Mouse (Mus musculus): Measurements from ENCODE around the gene Pus10. TPM values are rescaled to one million over a fixed set of nuclear protein-coding genes. Genes with fewer than 3 reads are reported as not detected.
"Not testable (repeated sequence)": the region's sequence is repeated elsewhere in the genome, so short reads cannot be mapped to it uniquely, and the experiment has no call there.

Gene Pus10
- polyA plus RNA-seq, 1 experiment from 2014 or later, result 13.0 TPM

- Histone ChIP-seq H3K4me3 (ENCODE audit: low read length) (no peak overlapping the region), H3K4me1 (ENCODE audit: control insufficient read depth, insufficient read depth, low read length) (no peaks in the 10 kb centered on the region), H3K27ac (ENCODE audit: low read length) (no peak overlapping the region), H3K4me2 (ENCODE audit: low read depth, low read length) (no peak overlapping the region), H3K36me3 (ENCODE audit: control insufficient read depth, insufficient read depth) (no peaks in the 10 kb centered on the region), H3K9ac (ENCODE audit: low read length) (no peak overlapping the region), H3K9me3 (replicated peaks; ENCODE audit: control insufficient read depth, low read length) (no peaks in the 10 kb centered on the region), H3K27me3 (ENCODE audit: control insufficient read depth, insufficient read depth, low read length) (no peaks in the 10 kb centered on the region)
- 95% methylated on average over 2 of the region's 2 CpGs for WGBS
- ATAC-seq (replicated peaks; ENCODE audit: extremely low read depth, insufficient read depth, low FRiP score), result no peak
Measured at GRCm38 (mm10) chr11:23762635-23763034, 97.2 kb downstream of the Pus10 start.

GRCm38 (mm10) chr11:23767369-23767768, 101.9 kb downstream of the Pus10 start:
- not testable (repeated sequence) for H3K27ac ChIP-seq (ENCODE audit: low read length); ATAC-seq (replicated peaks; ENCODE audit: extremely low read depth, insufficient read depth, low FRiP score); H3K27me3 ChIP-seq (ENCODE audit: control insufficient read depth, insufficient read depth, low read length); H3K4me3 ChIP-seq (ENCODE audit: low read length); H3K9ac ChIP-seq (ENCODE audit: low read length); H3K36me3 ChIP-seq (ENCODE audit: control insufficient read depth, insufficient read depth); H3K9me3 ChIP-seq (replicated peaks; ENCODE audit: control insufficient read depth, low read length); H3K4me2 ChIP-seq (ENCODE audit: low read depth, low read length); H3K4me1 ChIP-seq (ENCODE audit: control insufficient read depth, insufficient read depth, low read length)
- WGBS, result 85% methylated on average over 4 of the region's 5 CpGs

GRCm38 (mm10) chr11:23767928-23768327, 102.5 kb downstream of the Pus10 start:
- no peak for ATAC-seq (replicated peaks; ENCODE audit: extremely low read depth, insufficient read depth, low FRiP score)
- Histone ChIP-seq H3K4me2 (ENCODE audit: low read depth, low read length) (no peak overlapping the region), H3K27ac (ENCODE audit: low read length) (no peak overlapping the region), H3K9ac (ENCODE audit: low read length) (no peak overlapping the region), H3K27me3 (ENCODE audit: control insufficient read depth, insufficient read depth, low read length) (no peaks in the 10 kb centered on the region), H3K36me3 (ENCODE audit: control insufficient read depth, insufficient read depth) (no peaks in the 10 kb centered on the region), H3K9me3 (replicated peaks; ENCODE audit: control insufficient read depth, low read length) (no peaks in the 10 kb centered on the region), H3K4me1 (ENCODE audit: control insufficient read depth, insufficient read depth, low read length) (peaks cover 6% of the 10 kb centered on the region; the same call in 1 of the 2 replicates), H3K4me3 (ENCODE audit: low read length) (no peak overlapping the region)
- WGBS, result 46% methylated on average over 1 of the region's 1 CpGs

DNA sequence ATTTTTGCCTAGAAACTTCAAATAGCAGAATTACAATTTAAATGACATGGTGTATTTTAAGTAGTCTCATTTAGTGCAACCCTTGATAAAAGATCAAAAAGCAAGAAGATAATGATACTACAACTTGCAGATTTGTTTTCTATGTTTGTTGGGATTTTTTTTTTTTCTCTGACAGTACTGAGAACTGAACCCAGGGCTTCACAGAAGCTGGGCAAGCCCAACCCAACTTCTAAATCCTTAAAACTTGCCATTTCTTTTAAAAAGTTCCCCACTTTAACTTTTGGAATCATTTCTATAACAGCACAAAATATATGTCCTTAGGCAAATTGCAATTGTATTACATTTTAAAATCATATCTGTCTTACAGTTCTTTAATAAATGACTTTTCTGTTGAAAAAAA, 103.6 kb downstream of the Pus10 start:
- Histone ChIP-seq H3K4me3 (ENCODE audit: low read length) (no peak overlapping the region), H3K36me3 (ENCODE audit: control insufficient read depth, insufficient read depth) (no peaks in the 10 kb centered on the region), H3K27me3 (ENCODE audit: control insufficient read depth, insufficient read depth, low read length) (no peaks in the 10 kb centered on the region), H3K27ac (ENCODE audit: low read length) (no peak overlapping the region), H3K4me1 (ENCODE audit: control insufficient read depth, insufficient read depth, low read length) (peaks cover 6% of the 10 kb centered on the region; the same call in 1 of the 2 replicates), H3K9ac (ENCODE audit: low read length) (no peak overlapping the region), H3K4me2 (ENCODE audit: low read depth, low read length) (peak overlapping the region; percentile 23; the same call in 1 of the 2 replicates), H3K9me3 (replicated peaks; ENCODE audit: control insufficient read depth, low read length) (no peaks in the 10 kb centered on the region)
- no peak for ATAC-seq (replicated peaks; ENCODE audit: extremely low read depth, insufficient read depth, low FRiP score)

DNA sequence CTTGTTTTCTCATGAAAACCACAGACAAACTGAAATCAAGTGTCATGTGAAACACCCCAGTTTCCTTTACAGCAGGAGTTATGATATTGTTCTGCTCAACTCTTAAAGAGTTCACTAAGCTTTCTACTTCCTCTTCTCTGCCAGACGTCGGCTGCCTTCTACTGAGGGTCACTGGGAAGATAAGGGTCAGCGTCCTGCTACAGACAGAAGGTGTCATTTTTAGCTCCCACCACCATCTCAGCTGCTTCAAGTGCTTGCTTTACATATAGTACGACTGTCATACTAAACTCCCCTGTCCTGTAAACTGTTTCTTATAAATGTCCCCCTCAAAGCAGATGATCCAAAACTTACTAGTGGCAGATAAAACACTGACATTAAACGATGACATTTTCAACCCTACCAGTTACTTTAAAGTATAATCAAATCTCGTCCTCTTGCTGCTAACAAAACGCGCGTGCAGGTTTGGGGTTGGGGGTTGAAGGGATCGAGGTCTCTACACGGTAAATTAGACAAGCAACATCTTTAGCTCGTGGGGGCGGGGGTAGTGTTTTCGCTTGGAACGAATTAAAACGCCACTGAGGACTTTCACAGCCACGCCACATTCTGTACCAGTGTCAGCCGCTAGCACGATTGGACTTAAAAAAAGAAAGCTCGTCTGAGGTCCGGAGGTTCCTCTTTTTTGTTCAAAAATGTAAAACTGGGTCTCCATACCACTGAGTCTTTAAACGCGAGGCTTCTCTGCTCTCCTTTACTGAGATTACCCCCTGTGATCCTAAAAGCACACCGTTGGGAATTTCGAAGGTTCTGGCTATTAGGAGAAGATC, 104.4 kb downstream of the Pus10 start:
- H3K4me1 ChIP-seq (ENCODE audit: control insufficient read depth, insufficient read depth, low read length), result peaks cover 6% of the 10 kb centered on the region; the same call in 1 of the 2 replicates
- no peaks in the 10 kb centered on the region for H3K9me3 ChIP-seq (replicated peaks; ENCODE audit: control insufficient read depth, low read length)
- H3K9ac ChIP-seq (ENCODE audit: low read length), result peak overlapping the region; percentile 92
- WGBS, result under 1% methylated on average over 25 of the region's 25 CpGs
- peak overlapping the region; percentile 99 for H3K27ac ChIP-seq (ENCODE audit: low read length)
- no peaks in the 10 kb centered on the region for H3K36me3 ChIP-seq (ENCODE audit: control insufficient read depth, insufficient read depth)
- no peak for ATAC-seq (replicated peaks; ENCODE audit: extremely low read depth, insufficient read depth, low FRiP score)
- H3K4me3 ChIP-seq (ENCODE audit: low read length), result peak overlapping the region; percentile 86
- peak overlapping the region; percentile 69 for H3K4me2 ChIP-seq (ENCODE audit: low read depth, low read length)
- no peaks in the 10 kb centered on the region for H3K27me3 ChIP-seq (ENCODE audit: control insufficient read depth, insufficient read depth, low read length)

DNA sequence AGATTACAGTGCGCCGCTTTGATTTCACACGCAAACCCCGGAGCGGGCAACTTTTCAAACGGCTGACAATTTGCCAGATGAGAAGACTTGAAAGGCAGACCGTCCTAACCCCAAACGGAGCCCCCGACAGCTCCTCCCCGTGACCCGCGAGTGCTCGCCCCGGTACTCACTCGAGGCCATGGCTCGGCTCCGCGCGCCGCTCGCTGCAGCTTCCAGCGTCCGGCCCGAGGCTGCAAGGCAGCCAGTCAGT, 105.0 kb downstream of the Pus10 start:
- no peaks in the 10 kb centered on the region for H3K27me3 ChIP-seq (ENCODE audit: control insufficient read depth, insufficient read depth, low read length)
- peak overlapping the region; percentile 99 for H3K27ac ChIP-seq (ENCODE audit: low read length)
- peak overlapping the region; percentile 86 for H3K4me3 ChIP-seq (ENCODE audit: low read length)
- H3K4me2 ChIP-seq (ENCODE audit: low read depth, low read length), result peak overlapping the region; percentile 69
- no peaks in the 10 kb centered on the region for H3K9me3 ChIP-seq (replicated peaks; ENCODE audit: control insufficient read depth, low read length)
- H3K36me3 ChIP-seq (ENCODE audit: control insufficient read depth, insufficient read depth), result no peaks in the 10 kb centered on the region
- WGBS, result under 1% methylated on average over 24 of the region's 24 CpGs
- no peak for ATAC-seq (replicated peaks; ENCODE audit: extremely low read depth, insufficient read depth, low FRiP score)
- peaks cover 6% of the 10 kb centered on the region; the same call in 1 of the 2 replicates for H3K4me1 ChIP-seq (ENCODE audit: control insufficient read depth, insufficient read depth, low read length)
- peak overlapping the region; percentile 92 for H3K9ac ChIP-seq (ENCODE audit: low read length)

GRCm38 (mm10) chr11:23770760-23771506, 105.5 kb downstream of the Pus10 start, which contains the start of gene Rel:
Gene Rel, minus strand, starts transcription at chr11:23770970.
- H3K36me3 ChIP-seq (ENCODE audit: control insufficient read depth, insufficient read depth), result no peaks in the 10 kb centered on the region
- H3K4me1 ChIP-seq (ENCODE audit: control insufficient read depth, insufficient read depth, low read length), result peaks cover 6% of the 10 kb centered on the region; the same call in 1 of the 2 replicates
- peak within 1 kb of the TSS; percentile 99 for H3K27ac ChIP-seq (ENCODE audit: low read length)
- H3K9me3 ChIP-seq (replicated peaks; ENCODE audit: control insufficient read depth, low read length), result no peaks in the 10 kb centered on the region
- WGBS, result under 1% methylated on average over 78 of the region's 88 CpGs
- H3K4me3 ChIP-seq (ENCODE audit: low read length), result peak within 1 kb of the TSS; percentile 86
- peak within 1 kb of the TSS; percentile 69 for H3K4me2 ChIP-seq (ENCODE audit: low read depth, low read length)
- H3K27me3 ChIP-seq (ENCODE audit: control insufficient read depth, insufficient read depth, low read length), result no peaks in the 10 kb centered on the region
- peak; percentile 88 for ATAC-seq (replicated peaks; ENCODE audit: extremely low read depth, insufficient read depth, low FRiP score)
- H3K9ac ChIP-seq (ENCODE audit: low read length), result peak within 1 kb of the TSS; percentile 92

- 0 out of 2 replicates have a peak, but pooled peaks have one; percentile 2 for ATAC-seq (replicated peaks; ENCODE audit: extremely low read depth, insufficient read depth, low FRiP score)
- Histone ChIP-seq H3K27ac (ENCODE audit: low read length) (peak overlapping the region; percentile 99), H3K4me2 (ENCODE audit: low read depth, low read length) (peak overlapping the region; percentile 69), H3K4me3 (ENCODE audit: low read length) (peak overlapping the region; percentile 86), H3K36me3 (ENCODE audit: control insufficient read depth, insufficient read depth) (no peaks in the 10 kb centered on the region), H3K9me3 (replicated peaks; ENCODE audit: control insufficient read depth, low read length) (no peaks in the 10 kb centered on the region), H3K9ac (ENCODE audit: low read length) (peak overlapping the region; percentile 92), H3K4me1 (ENCODE audit: control insufficient read depth, insufficient read depth, low read length) (peaks cover 6% of the 10 kb centered on the region; the same call in 1 of the 2 replicates), H3K27me3 (ENCODE audit: control insufficient read depth, insufficient read depth, low read length) (no peaks in the 10 kb centered on the region)
- 7% methylated on average over 21 of the region's 21 CpGs for WGBS
Measured at GRCm38 (mm10) chr11:23771507-23772097, 106.1 kb downstream of the Pus10 start.

- no peak overlapping the region for H3K9ac ChIP-seq (ENCODE audit: low read length)
- no peak overlapping the region for H3K4me2 ChIP-seq (ENCODE audit: low read depth, low read length)
- no peak overlapping the region for H3K4me3 ChIP-seq (ENCODE audit: low read length)
- H3K27ac ChIP-seq (ENCODE audit: low read length), result no peak overlapping the region
- no peak for ATAC-seq (replicated peaks; ENCODE audit: extremely low read depth, insufficient read depth, low FRiP score)
- 17% methylated on average over 1 of the region's 1 CpGs for WGBS
- no peaks in the 10 kb centered on the region for H3K27me3 ChIP-seq (ENCODE audit: control insufficient read depth, insufficient read depth, low read length)
- H3K36me3 ChIP-seq (ENCODE audit: control insufficient read depth, insufficient read depth), result no peaks in the 10 kb centered on the region
- peaks cover 6% of the 10 kb centered on the region; the same call in 1 of the 2 replicates for H3K4me1 ChIP-seq (ENCODE audit: control insufficient read depth, insufficient read depth, low read length)
- H3K9me3 ChIP-seq (replicated peaks; ENCODE audit: control insufficient read depth, low read length), result no peaks in the 10 kb centered on the region
Measured at GRCm38 (mm10) chr11:23772471-23772870, 107.0 kb downstream of the Pus10 start.

Data from heart, embryonic 16.5 days (tissue).